Mouse (Mus musculus) ES-E14 (cell line): ENCODE results near the gene Lrrc17. TPM values are rescaled to one million over a fixed set of nuclear protein-coding genes. Genes with fewer than 3 reads are reported as not detected.

Experiments
- DNase-seq: peaks from one replicate; pipeline ENCODE4 v3.0.0-alpha.2; 2013; ENCODE audit warnings: low read depth, low spot score
- H3K27ac ChIP-seq: 2 replicates; pipeline ENCODE4 v1.5.1; 2012; ENCODE audit warnings: low read depth, mild to moderate bottlenecking, low read length, moderate library complexity, mixed read lengths; ENCODE audit not compliant: poor library complexity, insufficient read depth, severe bottlenecking
- H3K36me3 ChIP-seq: 2 replicates; pipeline ENCODE4 v1.6.1; 2012; ENCODE audit warnings: mild to moderate bottlenecking, low read length, moderate library complexity, mixed read lengths; ENCODE audit not compliant: control insufficient read depth, poor library complexity, insufficient read depth, severe bottlenecking
- H3K4me1 ChIP-seq, 2 experiments: fragments of 150-350 bp in 1 of 2; sonication (generic) in 1 of 2; 2 replicates each; pipeline ENCODE4 v1.6.1; 2012; ENCODE audit warnings: low read length in 2 of 2, mild to moderate bottlenecking in 1 of 2, mixed read lengths in 1 of 2; ENCODE audit not compliant: control insufficient read depth in 2 of 2, insufficient read depth in 2 of 2, poor library complexity in 1 of 2
- H3K4me3 ChIP-seq, 2 experiments: fragments of 150-350 bp in 1 of 2; sonication (generic) in 1 of 2; 2 replicates each; pipeline ENCODE4 v1.5.1; 2012; ENCODE audit warnings: low read length in 2 of 2, low read depth in 1 of 2, mild to moderate bottlenecking in 1 of 2, mixed read lengths in 1 of 2; ENCODE audit not compliant: insufficient read depth in 1 of 2, poor library complexity in 1 of 2, severe bottlenecking in 1 of 2
- H3K9ac ChIP-seq: 2 replicates; pipeline ENCODE4 v1.6.1; 2012; ENCODE audit warnings: low read depth, mild to moderate bottlenecking, low read length, mixed read lengths; ENCODE audit not compliant: poor library complexity, insufficient read depth, severe bottlenecking
- H3K9me3 ChIP-seq: fragments of 150-350 bp; sonication (generic); 2 replicates; pipeline ENCODE4 v1.6.1; 2012; ENCODE audit warnings: low read depth, mild to moderate bottlenecking, low read length; ENCODE audit not compliant: control insufficient read depth, insufficient read depth
- CHD2 ChIP-seq: IDR thresholded peaks from 2 replicates; pipeline ENCODE4 v1.6.1; 2014; ENCODE audit warnings: mild to moderate bottlenecking, low read depth, low read length, inconsistent platforms
- HCFC1 ChIP-seq: IDR thresholded peaks from 2 replicates; pipeline ENCODE4 v1.6.1; 2012; ENCODE audit warnings: low read length, inconsistent platforms, borderline replicate concordance; ENCODE audit not compliant: insufficient read depth
- MAFK ChIP-seq: IDR thresholded peaks from 2 replicates; pipeline ENCODE4 v1.6.1; 2014; ENCODE audit warnings: mild to moderate bottlenecking, low read depth, low read length, inconsistent platforms; ENCODE audit not compliant: insufficient read depth
- ZC3H11A ChIP-seq: IDR thresholded peaks from 2 replicates; pipeline ENCODE4 v1.6.1; 2012; ENCODE audit warnings: low read depth, mild to moderate bottlenecking, inconsistent platforms, low read length, borderline replicate concordance
- ZNF384 ChIP-seq: IDR thresholded peaks from 2 replicates; pipeline ENCODE4 v1.6.1; 2012; ENCODE audit warnings: low read depth, low read length, inconsistent platforms
- in situ Hi-C, 2 experiments: fragments of 600-800 bp; cut with MboI; formaldehyde crosslinking; loops; one replicate each; pipeline ENCODE4 v1.15.1; 2025; ENCODE audit warnings: low sequenced_read_pairs in 2 of 2, inconsistent platforms in 1 of 2; ENCODE audit not compliant: unreplicated experiment in 2 of 2
- total RNA-seq: library from RNA; depleted of rRNA; stranded (reverse); fragments of 300-350 nt; gene quantifications from 2 replicates; pipeline ENCODE4 v1.2.3, GENCODE M21; 2012

Gene Lrrc17
- total RNA-seq, 1 experiment = 0.13 TPM

GRCm38 (mm10) chr5:21574386-21575209 is 31.2 kb downstream of the Lrrc17 start:
- H3K9ac ChIP-seq = no peak overlapping the region
- H3K27ac ChIP-seq = no peak overlapping the region
- TF ChIP-seq ZNF384 (no peak), CHD2 (no peak), ZC3H11A (no peak), HCFC1 (no peak), MAFK (no peak)
- DNase-seq = no peak
- H3K36me3 ChIP-seq = no peaks in the 10 kb centered on the region
- no peaks in the 10 kb centered on the region for H3K4me1 ChIP-seq
- no peak overlapping the region for H3K4me3 ChIP-seq
- H3K9me3 ChIP-seq = no peaks in the 10 kb centered on the region
- in situ Hi-C loops = no loop called here

DNA sequence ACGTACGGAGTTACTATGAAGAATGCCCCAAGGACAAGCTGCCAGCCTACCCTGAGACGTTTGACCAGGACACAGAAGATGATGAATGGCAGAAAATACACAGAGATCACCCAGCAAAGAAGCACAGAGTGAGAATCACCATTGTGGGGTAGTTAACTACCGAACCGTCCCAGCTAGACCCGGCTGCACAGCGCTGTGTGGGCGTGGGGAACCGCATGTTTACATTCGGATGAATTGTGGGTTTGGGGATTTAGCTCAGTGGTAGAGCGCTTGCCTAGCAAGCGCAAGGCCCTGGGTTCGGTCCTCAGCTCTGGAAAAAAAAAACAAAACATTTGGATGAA is 31.8 kb downstream of the Lrrc17 start:
- no peak overlapping the region for H3K4me3 ChIP-seq
- no peaks in the 10 kb centered on the region for H3K4me1 ChIP-seq
- no peak overlapping the region for H3K9ac ChIP-seq
- H3K36me3 ChIP-seq = no peaks in the 10 kb centered on the region
- no peak for DNase-seq
- in situ Hi-C loops = no loop called here
- no peaks in the 10 kb centered on the region for H3K9me3 ChIP-seq
- H3K27ac ChIP-seq = no peak overlapping the region
- TF ChIP-seq ZC3H11A (no peak), CHD2 (no peak), HCFC1 (no peak)

GRCm38 (mm10) chr5:21578136-21578535 is 34.8 kb downstream of the Lrrc17 start:
- Histone ChIP-seq H3K36me3 (no peaks in the 10 kb centered on the region), H3K4me3 (no peak overlapping the region), H3K27ac (no peak overlapping the region), H3K4me1 (no peaks in the 10 kb centered on the region), H3K9ac (no peak overlapping the region), H3K9me3 (no peaks in the 10 kb centered on the region)
- TF ChIP-seq MAFK = no peak
- TF ChIP-seq ZNF384 = no peak
- TF ChIP-seq ZC3H11A = no peak
- in situ Hi-C loops = no loop called here
- no peak for DNase-seq

GRCm38 (mm10) chr5:21586763-21587162 is 43.4 kb downstream of the Lrrc17 start:
- peaks cover 0 to 2% of the 10 kb centered on the region in 2 experiments; a peak in 1 of 4 replicates for H3K4me1 ChIP-seq
- no peak overlapping the region for H3K9ac ChIP-seq
- in situ Hi-C loops = loop anchor here in 1 of 2 experiments (10.0 kb wide), 1 partner anchor 322 kb away; no protein-coding TSS in a partner anchor
- no peak overlapping the region for H3K27ac ChIP-seq
- H3K4me3 ChIP-seq = no peak overlapping the region
- H3K36me3 ChIP-seq = no peaks in the 10 kb centered on the region
- DNase-seq = peak; percentile 55
- no peak for TF ChIP-seq HCFC1
- TF ChIP-seq ZC3H11A = peak; percentile 92; the same call in 1 of the 2 replicates
- no peaks in the 10 kb centered on the region for H3K9me3 ChIP-seq

GRCm38 (mm10) chr5:21587683-21588082 is 44.3 kb downstream of the Lrrc17 start:
- Histone ChIP-seq H3K27ac (no peak overlapping the region), H3K4me3 (peak overlapping the region in 1 of 2 experiments; percentile 27; a peak in 2 of 4 replicates), H3K4me1 (peaks cover 0 to 2% of the 10 kb centered on the region in 2 experiments; a peak in 1 of 4 replicates), H3K9me3 (no peaks in the 10 kb centered on the region), H3K9ac (peak overlapping the region; percentile 7; the same call in 1 of the 2 replicates), H3K36me3 (no peaks in the 10 kb centered on the region)
- in situ Hi-C loops = loop anchor here in 1 of 2 experiments (10.0 kb wide), 1 partner anchor 323 kb away; no protein-coding TSS in a partner anchor
- no peak for TF ChIP-seq ZC3H11A
- TF ChIP-seq MAFK = no peak
- no peak for TF ChIP-seq ZNF384
- no peak for TF ChIP-seq CHD2
- TF ChIP-seq HCFC1 = no peak
- no peak for DNase-seq
